Mouse (Mus musculus) liver, postnatal 0 days (tissue): Measurements from ENCODE around the gene Ppid. TPM values are rescaled to one million over a fixed set of nuclear protein-coding genes. Genes with fewer than 3 reads are reported as not detected.
A peak's percentile ranks its signal among the peaks of the same experiment; 100 is the strongest.
"Not testable (repeated sequence)": the region's sequence is repeated elsewhere in the genome, so short reads cannot be mapped to it uniquely, and the experiment has no call there.

ENCODE experiments used
- ATAC-seq: fragments of 200-750 bp; cut with Nextera tagmentation; 2 replicates; pipeline ENCODE4 v1.8.0; 2017; ENCODE audit warnings: mild to moderate bottlenecking, moderate library complexity
- DNase-seq: peaks from one replicate; pipeline ENCODE4 v3.0.0-alpha.2; 2016
- H3K27ac ChIP-seq: fragments of 300-500 bp; sonication (generic); 2 replicates; pipeline ENCODE4 v1.5.1; 2014; ENCODE audit warnings: antibody characterized with exemption, moderate library complexity, mild to moderate bottlenecking, low read depth
- H3K27me3 ChIP-seq: fragments of 300-500 bp; sonication (generic); 2 replicates; pipeline ENCODE4 v1.6.1; 2014; ENCODE audit warnings: low read length, control low read depth, mixed read lengths; ENCODE audit not compliant: insufficient read depth
- H3K36me3 ChIP-seq: fragments of 300-500 bp; sonication (generic); replicated peaks from 2 replicates; pipeline ENCODE4 v1.6.1; 2014; ENCODE audit warnings: mild to moderate bottlenecking, control low read depth, low read length, moderate library complexity, mixed read lengths; ENCODE audit not compliant: insufficient read depth
- H3K4me1 ChIP-seq: fragments of 300-500 bp; sonication (generic); 2 replicates; pipeline ENCODE4 v1.6.1; 2014; ENCODE audit warnings: antibody characterized with exemption, mild to moderate bottlenecking, control low read depth; ENCODE audit not compliant: insufficient read depth
- H3K4me2 ChIP-seq: fragments of 300-500 bp; sonication (generic); 2 replicates; pipeline ENCODE4 v1.6.1; 2014; ENCODE audit warnings: low read depth, mild to moderate bottlenecking, low read length, moderate library complexity, mixed read lengths
- H3K4me3 ChIP-seq: fragments of 300-500 bp; sonication (generic); 2 replicates; pipeline ENCODE4 v1.5.1; 2014; ENCODE audit warnings: low read depth, low read length
- H3K9ac ChIP-seq: fragments of 300-500 bp; sonication (generic); replicated peaks from 2 replicates; pipeline ENCODE4 v1.6.1; 2014; ENCODE audit warnings: mild to moderate bottlenecking, moderate library complexity
- H3K9me3 ChIP-seq: fragments of 300-500 bp; sonication (generic); 2 replicates; pipeline ENCODE4 v1.6.1; 2016; ENCODE audit warnings: mild to moderate bottlenecking, control low read depth, low read length, mixed read lengths
- CTCF ChIP-seq: sonication (generic); IDR thresholded peaks from 2 replicates; pipeline ENCODE4 v1.5.1; 2016; ENCODE audit warnings: antibody characterized with exemption, low read depth
- EP300 ChIP-seq: IDR thresholded peaks from 2 replicates; pipeline ENCODE4 v1.6.1; 2016; ENCODE audit warnings: antibody characterized with exemption, low read depth, mild to moderate bottlenecking
- WGBS: fragments of 180-500 bp; shearing (Covaris S2); extraction: QIAGEN DNeasy Blood & Tissue Kit; methylation state at CpG from one replicate; pipeline ENCODE4 v1.1.7; 2014; ENCODE audit not compliant: insufficient replicate concordance; 5-methylcytosine and 5-hydroxymethylcytosine counted together
- polyA plus RNA-seq: library from polyadenylated mRNA; unstranded; fragments of >200 nt; fragmentation: Nextera tagmentation; extraction: Ambion mirVana; gene quantifications from 2 replicates; pipeline ENCODE4 v1.2.1, GENCODE M21; 2015

The Ppid gene
- polyA plus RNA-seq, 1 experiment from 2014 or later = 36.6 TPM

- no peak overlapping the region for H3K9ac ChIP-seq
- no peak overlapping the region for H3K4me3 ChIP-seq
- no peaks in the 10 kb centered on the region for H3K9me3 ChIP-seq
- DNase-seq (no peak), ATAC-seq (no peak)
- 75% methylated on average over 3 of the region's 3 CpGs for WGBS
- TF ChIP-seq CTCF (no peak), EP300 (no peak)
- H3K36me3 ChIP-seq = no peaks in the 10 kb centered on the region
- H3K27ac ChIP-seq = no peak overlapping the region
- peaks cover 21% of the 10 kb centered on the region for H3K4me1 ChIP-seq
- H3K27me3 ChIP-seq = no peaks in the 10 kb centered on the region
- no peak overlapping the region for H3K4me2 ChIP-seq
These were observed 21.8 kb upstream of the Ppid start for GRCm38 (mm10) chr3:79569351-79569681.

DNA sequence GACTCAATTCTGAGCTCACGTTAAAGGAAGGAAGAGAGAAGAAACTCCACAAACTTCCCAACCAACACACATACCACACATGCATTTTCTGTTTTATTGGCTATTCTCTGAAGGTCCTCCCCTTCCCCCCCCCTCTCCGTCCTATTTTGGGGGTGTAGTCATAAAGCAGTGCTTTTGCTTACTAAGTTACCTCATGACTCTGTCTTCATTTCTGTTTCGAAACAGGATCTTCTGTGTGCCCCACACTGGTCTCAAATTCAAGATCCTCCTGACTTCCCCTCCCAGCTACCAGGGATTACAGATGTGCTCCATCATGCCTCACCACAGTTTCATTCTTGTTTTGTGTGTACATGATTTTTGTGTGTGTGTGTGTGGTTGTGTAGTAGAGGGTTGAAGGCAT, 18.7 kb upstream of the Ppid start:
- Histone ChIP-seq H3K4me1 (peaks cover 18% of the 10 kb centered on the region), H3K4me3 (no peak overlapping the region), H3K4me2 (no peak overlapping the region), H3K9me3 (no peaks in the 10 kb centered on the region), H3K36me3 (no peaks in the 10 kb centered on the region), H3K9ac (no peak overlapping the region), H3K27ac (no peak overlapping the region), H3K27me3 (no peaks in the 10 kb centered on the region)
- ATAC-seq (no peak), DNase-seq (no peak)
- TF ChIP-seq CTCF = no peak
- TF ChIP-seq EP300 = no peak
- 40% methylated on average over 3 of the region's 3 CpGs for WGBS

DNA sequence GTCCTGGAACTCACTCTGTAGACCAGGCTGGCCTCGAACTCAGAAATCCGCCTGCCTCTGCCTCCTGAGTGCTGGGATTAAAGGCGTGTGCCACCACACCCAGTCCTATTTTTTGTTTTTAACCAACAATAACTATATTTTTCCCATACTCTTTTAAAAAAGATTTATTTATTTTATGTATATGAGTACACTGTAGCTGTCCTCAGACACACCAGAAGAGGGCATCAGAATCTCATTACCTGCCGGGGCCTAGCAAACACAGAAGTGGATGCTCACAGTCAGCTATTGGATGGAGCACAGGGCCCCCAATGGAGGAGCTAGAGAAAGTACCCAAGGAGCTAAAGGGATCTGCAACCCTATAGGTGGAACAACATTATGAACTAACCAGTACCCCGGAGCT, 17.8 kb upstream of the Ppid start:
- DNase-seq, ATAC-seq, H3K4me2 ChIP-seq, H3K9me3 ChIP-seq, H3K4me3 ChIP-seq, H3K27me3 ChIP-seq, H3K9ac ChIP-seq, H3K27ac ChIP-seq, H3K36me3 ChIP-seq: not testable (repeated sequence)
- peaks cover 16% of the 10 kb centered on the region for H3K4me1 ChIP-seq
- WGBS = 92% methylated on average over 5 of the region's 5 CpGs

GRCm38 (mm10) chr3:79574336-79574735, 16.8 kb upstream of the Ppid start:
- H3K4me1 ChIP-seq = peaks cover 14% of the 10 kb centered on the region
- 58% methylated on average over 3 of the region's 3 CpGs for WGBS
- no peaks in the 10 kb centered on the region for H3K27me3 ChIP-seq
- no peak overlapping the region for H3K9ac ChIP-seq
- DNase-seq (no peak), ATAC-seq (peak; percentile 96)
- peak overlapping the region; percentile 63 for H3K27ac ChIP-seq
- H3K36me3 ChIP-seq = no peaks in the 10 kb centered on the region
- no peak overlapping the region for H3K4me3 ChIP-seq
- peak overlapping the region; percentile 14; the same call in 1 of the 2 replicates for H3K4me2 ChIP-seq
- TF ChIP-seq CTCF = no peak
- peak; percentile 99 for TF ChIP-seq EP300
- H3K9me3 ChIP-seq = no peaks in the 10 kb centered on the region

DNA sequence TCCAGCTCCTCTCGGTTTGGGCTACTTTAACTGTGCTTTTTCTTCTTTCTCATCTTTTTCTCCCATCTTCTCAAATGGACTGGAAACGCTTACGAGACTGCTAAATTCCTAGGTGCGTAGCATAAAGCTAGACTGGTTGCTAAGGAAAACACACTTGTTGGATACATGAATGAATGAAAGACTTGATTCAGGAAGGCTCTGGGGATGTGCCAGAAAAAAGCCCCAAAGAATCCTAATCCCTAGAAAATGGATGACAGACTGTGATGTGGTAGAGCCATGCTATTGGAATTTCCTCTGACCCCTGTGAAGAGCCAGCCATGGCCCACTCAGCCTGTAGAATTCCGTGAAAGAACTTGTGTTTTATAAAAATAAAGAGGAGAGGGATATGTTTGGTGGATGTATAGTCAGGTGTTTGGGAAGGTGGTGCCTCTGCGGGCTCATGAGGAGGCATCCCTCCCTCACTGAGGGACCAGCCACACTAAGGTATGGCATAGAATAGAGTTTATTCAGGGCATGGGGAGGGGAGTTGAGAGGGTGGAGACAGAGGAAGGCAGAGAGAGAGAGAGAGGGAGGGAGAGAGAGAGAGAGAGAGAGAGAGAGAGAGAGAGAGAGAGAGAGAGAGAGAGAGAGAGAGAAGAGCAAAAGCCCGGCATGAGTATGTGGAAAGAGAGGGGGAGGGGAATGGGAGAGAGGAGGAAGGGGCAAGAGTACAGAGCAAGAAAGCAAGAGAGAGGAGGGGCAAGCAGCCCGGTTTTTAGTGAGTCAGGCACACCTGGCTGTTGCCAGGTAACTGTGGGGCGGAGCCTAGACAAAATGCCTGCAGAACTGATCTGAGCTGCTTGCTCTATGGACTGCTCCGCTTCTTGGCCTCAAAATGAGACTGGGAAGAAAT, 15.3 kb upstream of the Ppid start:
- peaks cover 14% of the 10 kb centered on the region for H3K4me1 ChIP-seq
- no peak overlapping the region for H3K4me3 ChIP-seq
- TF ChIP-seq CTCF (no peak), EP300 (no peak)
- no peak overlapping the region for H3K27ac ChIP-seq
- H3K36me3 ChIP-seq = no peaks in the 10 kb centered on the region
- no peak overlapping the region for H3K9ac ChIP-seq
- no peaks in the 10 kb centered on the region for H3K9me3 ChIP-seq
- 55% methylated on average over 10 of the region's 10 CpGs for WGBS
- ATAC-seq (no peak), DNase-seq (no peak)
- no peak overlapping the region for H3K4me2 ChIP-seq
- no peaks in the 10 kb centered on the region for H3K27me3 ChIP-seq

GRCm38 (mm10) chr3:79576468-79576816, 14.7 kb upstream of the Ppid start:
- H3K4me3 ChIP-seq = no peak overlapping the region
- TF ChIP-seq EP300 = no peak
- ATAC-seq = no peak
- no peaks in the 10 kb centered on the region for H3K27me3 ChIP-seq
- H3K27ac ChIP-seq = no peak overlapping the region
- H3K9ac ChIP-seq = no peak overlapping the region
- H3K4me2 ChIP-seq = no peak overlapping the region
- peaks cover 14% of the 10 kb centered on the region for H3K4me1 ChIP-seq
- no peaks in the 10 kb centered on the region for H3K36me3 ChIP-seq
- no peak for DNase-seq
- H3K9me3 ChIP-seq = no peaks in the 10 kb centered on the region
- WGBS = 34% methylated on average over 3 of the region's 3 CpGs
